Mouse (Mus musculus): Measurements from ENCODE around the gene Pla2g3. TPM values are rescaled to one million over a fixed set of nuclear protein-coding genes. Genes with fewer than 3 reads are reported as not detected.

Pla2g3 gene
- polyA plus RNA-seq, 1 experiment, result 0.62 TPM

- TF ChIP-seq TCF3 (IDR thresholded peaks at IDR 0.05; ENCODE audit: insufficient read length, low read depth), result no peak
- TF ChIP-seq MYOD1 (IDR thresholded peaks at IDR 0.05; ENCODE audit: control insufficient read depth in 1 of 3, insufficient read length in 2 of 3, low read depth in 2 of 3), result peak in 2 of 3 experiments; percentile 59 to 67
- peak in 2 of 3 experiments; percentile 7 to 61 for TF ChIP-seq MYOG (IDR thresholded peaks at IDR 0.05; ENCODE audit: control insufficient read depth in 1 of 3, insufficient read depth in 1 of 3, insufficient read length in 2 of 3, low read depth in 2 of 3)
Observed at GRCm38 (mm10) chr11:3451701-3452163, 36.4 kb upstream of the Pla2g3 start.

GRCm38 (mm10) chr11:3452167-3452639 is 35.9 kb upstream of the Pla2g3 start, which contains the start of gene Rnf185:
Gene Rnf185 (minus strand): TSS chr11:3452363.
- Histone ChIP-seq H3K4me2 (ENCODE audit: low read depth) (peak within 1 kb of the TSS; percentile 97), H3K79me2 (ENCODE audit: control insufficient read depth, insufficient read depth) (peaks cover 60% of the 10 kb centered on the region), H3K27me3 (ENCODE audit: control insufficient read depth, insufficient read depth, insufficient read length) (no peaks in the 10 kb centered on the region), H3ac (ENCODE audit: control insufficient read depth, insufficient read length) (peak within 1 kb of the TSS; percentile 39), H3K4me3 (peak within 1 kb of the TSS; percentile 98), H3K36me3 (ENCODE audit: control insufficient read depth, insufficient read depth) (peaks cover 5% of the 10 kb centered on the region)
- no peak for TF ChIP-seq MAX (IDR thresholded peaks at IDR 0.05; ENCODE audit: low read depth)
- peak; percentile 82 for TF ChIP-seq POLR2AphosphoS2 (IDR thresholded peaks at IDR 0.05; ENCODE audit: insufficient read length, low read depth)
- TF ChIP-seq REST (IDR thresholded peaks at IDR 0.05; ENCODE audit: insufficient read depth, insufficient read length), result no peak
- peak; percentile 90 for TF ChIP-seq POLR2A (IDR thresholded peaks at IDR 0.05; ENCODE audit: insufficient read length, low read depth)
- peak; percentile 92 for TF ChIP-seq USF1 (IDR thresholded peaks at IDR 0.05; ENCODE audit: low read depth)
- TF ChIP-seq MYOG (IDR thresholded peaks at IDR 0.05; ENCODE audit: control insufficient read depth in 1 of 3, insufficient read depth in 1 of 3, insufficient read length in 2 of 3, low read depth in 2 of 3), result peak in 1 of 3 experiments; percentile 58
- TF ChIP-seq MYOD1 (IDR thresholded peaks at IDR 0.05; ENCODE audit: control insufficient read depth in 1 of 3, insufficient read length in 2 of 3, low read depth in 2 of 3), result peak in 1 of 3 experiments; percentile 69
- TF ChIP-seq SRF (IDR thresholded peaks at IDR 0.05; ENCODE audit: control insufficient read depth, insufficient read length, low read depth), result no peak

More at GRCm38 (mm10) chr11:3451701-3452163, 36.4 kb upstream of the Pla2g3 start:
- H3ac ChIP-seq (ENCODE audit: control insufficient read depth, insufficient read length), result peak overlapping the region; percentile 39
- H3K4me2 ChIP-seq (ENCODE audit: low read depth), result peak overlapping the region; percentile 97
- H3K79me2 ChIP-seq (ENCODE audit: control insufficient read depth, insufficient read depth), result peaks cover 65% of the 10 kb centered on the region
- peaks cover 5% of the 10 kb centered on the region for H3K36me3 ChIP-seq (ENCODE audit: control insufficient read depth, insufficient read depth)
- H3K27me3 ChIP-seq (ENCODE audit: control insufficient read depth, insufficient read depth, insufficient read length), result no peaks in the 10 kb centered on the region
- peak overlapping the region; percentile 98 for H3K4me3 ChIP-seq

- Histone ChIP-seq H3K36me3 (ENCODE audit: control insufficient read depth, insufficient read depth) (peaks cover 3% of the 10 kb centered on the region), H3ac (ENCODE audit: control insufficient read depth, insufficient read length) (peak overlapping the region; percentile 39), H3K27me3 (ENCODE audit: control insufficient read depth, insufficient read depth, insufficient read length) (no peaks in the 10 kb centered on the region), H3K4me2 (ENCODE audit: low read depth) (peak overlapping the region; percentile 86), H3K4me3 (peak overlapping the region; percentile 98), H3K79me2 (ENCODE audit: control insufficient read depth, insufficient read depth) (peaks cover 54% of the 10 kb centered on the region)
- TF ChIP-seq REST (IDR thresholded peaks at IDR 0.05; ENCODE audit: insufficient read depth, insufficient read length), result no peak
- TF ChIP-seq POLR2A (IDR thresholded peaks at IDR 0.05; ENCODE audit: insufficient read length, low read depth), result no peak
- TF ChIP-seq POLR2AphosphoS2 (IDR thresholded peaks at IDR 0.05; ENCODE audit: insufficient read length, low read depth), result no peak
- TF ChIP-seq CEBPB (IDR thresholded peaks at IDR 0.05; ENCODE audit: insufficient read depth, poor library complexity, severe bottlenecking), result no peak
Observed at GRCm38 (mm10) chr11:3452769-3453168, 35.3 kb upstream of the Pla2g3 start.

GRCm38 (mm10) chr11:3453467-3453866 is 34.6 kb upstream of the Pla2g3 start:
- no peak overlapping the region for H3ac ChIP-seq (ENCODE audit: control insufficient read depth, insufficient read length)
- no peaks in the 10 kb centered on the region for H3K27me3 ChIP-seq (ENCODE audit: control insufficient read depth, insufficient read depth, insufficient read length)
- no peaks in the 10 kb centered on the region for H3K36me3 ChIP-seq (ENCODE audit: control insufficient read depth, insufficient read depth)
- peak overlapping the region; percentile 86 for H3K4me2 ChIP-seq (ENCODE audit: low read depth)
- H3K4me3 ChIP-seq, result peak overlapping the region; percentile 98
- TF ChIP-seq USF1 (IDR thresholded peaks at IDR 0.05; ENCODE audit: low read depth), result no peak
- TF ChIP-seq POLR2AphosphoS2 (IDR thresholded peaks at IDR 0.05; ENCODE audit: insufficient read length, low read depth), result no peak
- peaks cover 47% of the 10 kb centered on the region for H3K79me2 ChIP-seq (ENCODE audit: control insufficient read depth, insufficient read depth)

- no peaks in the 10 kb centered on the region for H3K27me3 ChIP-seq (ENCODE audit: control insufficient read depth, insufficient read depth, insufficient read length)
- H3ac ChIP-seq (ENCODE audit: control insufficient read depth, insufficient read length), result no peak overlapping the region
- no peak overlapping the region for H3K4me2 ChIP-seq (ENCODE audit: low read depth)
- no peak overlapping the region for H3K4me3 ChIP-seq
- TF ChIP-seq MYOG (IDR thresholded peaks at IDR 0.05; ENCODE audit: control insufficient read depth in 1 of 3, insufficient read depth in 1 of 3, insufficient read length in 2 of 3, low read depth in 2 of 3) (no peak), TCF12 (IDR thresholded peaks at IDR 0.05; ENCODE audit: insufficient read depth, poor library complexity, severe bottlenecking) (no peak), REST (IDR thresholded peaks at IDR 0.05; ENCODE audit: insufficient read depth, insufficient read length) (no peak), CEBPB (IDR thresholded peaks at IDR 0.05; ENCODE audit: insufficient read depth, poor library complexity, severe bottlenecking) (no peak), MAX (IDR thresholded peaks at IDR 0.05; ENCODE audit: low read depth) (no peak), E2F4 (IDR thresholded peaks at IDR 0.05; ENCODE audit: insufficient read depth) (no peak), USF1 (IDR thresholded peaks at IDR 0.05; ENCODE audit: low read depth) (no peak), TCF3 (IDR thresholded peaks at IDR 0.05; ENCODE audit: insufficient read length, low read depth) (no peak), POLR2AphosphoS2 (IDR thresholded peaks at IDR 0.05; ENCODE audit: insufficient read length, low read depth) (no peak), POLR2A (IDR thresholded peaks at IDR 0.05; ENCODE audit: insufficient read length, low read depth) (no peak), SRF (IDR thresholded peaks at IDR 0.05; ENCODE audit: control insufficient read depth, insufficient read length, low read depth) (no peak)
- H3K79me2 ChIP-seq (ENCODE audit: control insufficient read depth, insufficient read depth), result peaks cover 37% of the 10 kb centered on the region
- H3K36me3 ChIP-seq (ENCODE audit: control insufficient read depth, insufficient read depth), result no peaks in the 10 kb centered on the region
Observed at GRCm38 (mm10) chr11:3454506-3454905, 33.6 kb upstream of the Pla2g3 start.

Measured in myocyte (in vitro differentiated cells).